Mouse (Mus musculus) CH12.LX (cell line): ENCODE measurements around the gene Fut1.

Source experiments
- CTCF ChIP-seq, 2 experiments: IDR thresholded peaks in 1 of 2; conservative IDR thresholded peaks in 1 of 2; 2 replicates each; pipeline ENCODE4 v1.5.1; 2011 to 2012; ENCODE audit warnings: low read depth in 2 of 2, low read length in 2 of 2, improper control_type of control experiment in 1 of 2, inconsistent platforms in 1 of 2, mild to moderate bottlenecking in 1 of 2, moderate library complexity in 1 of 2
- ELF1 ChIP-seq: IDR thresholded peaks from 2 replicates; pipeline ENCODE4 v1.6.1; 2014; ENCODE audit warnings: low read depth, mild to moderate bottlenecking, inconsistent platforms, low read length, improper control_type of control experiment
- EP300 ChIP-seq: IDR thresholded peaks from 2 replicates; pipeline ENCODE4 v1.6.1; 2011; ENCODE audit warnings: low read length, improper control_type of control experiment
- HCFC1 ChIP-seq: IDR thresholded peaks from 2 replicates; pipeline ENCODE4 v1.6.1; 2012; ENCODE audit warnings: low read depth, mild to moderate bottlenecking, inconsistent platforms, low read length, improper control_type of control experiment
- MEF2A ChIP-seq: IDR thresholded peaks from 2 replicates; pipeline ENCODE4 v1.6.1; 2014; ENCODE audit warnings: low read depth, mild to moderate bottlenecking, inconsistent platforms, low read length, improper control_type of control experiment, borderline replicate concordance
- MYC ChIP-seq: IDR thresholded peaks from 2 replicates; pipeline ENCODE4 v1.6.1; 2011; ENCODE audit warnings: low read depth, mild to moderate bottlenecking, improper control_type of control experiment, low read length
- POLR2AphosphoS2 ChIP-seq: IDR thresholded peaks from 2 replicates; pipeline ENCODE4 v1.6.1; 2011; ENCODE audit warnings: low read depth, low read length, improper control_type of control experiment
- USF2 ChIP-seq: conservative IDR thresholded peaks from 2 replicates; pipeline ENCODE4 v1.6.1; 2011; ENCODE audit warnings: low read depth, low read length, improper control_type of control experiment
- ZKSCAN1 ChIP-seq: IDR thresholded peaks from 2 replicates; pipeline ENCODE4 v1.6.1; 2012; ENCODE audit warnings: low read depth, inconsistent platforms, low read length, improper control_type of control experiment, borderline replicate concordance
- ZMIZ1 ChIP-seq: IDR thresholded peaks from 2 replicates; pipeline ENCODE4 v1.6.1; 2012; ENCODE audit warnings: low read depth, mild to moderate bottlenecking, inconsistent platforms, low read length, improper control_type of control experiment

GRCm38 (mm10) chr7:45567780-45568516 is 49.1 kb upstream of the Fut1 start:
- no peak for TF ChIP-seq CTCF (conservative IDR thresholded peaks at IDR 0.05 in 1 of 2, IDR thresholded peaks at IDR 0.05 in 1 of 2; ENCODE audit: low read depth in 2 of 2, low read length in 2 of 2)
- peak; percentile 22; the same call in 1 of the 2 replicates for TF ChIP-seq ZMIZ1
- no peak for TF ChIP-seq ZKSCAN1
- TF ChIP-seq USF2 = no peak
- TF ChIP-seq HCFC1 = peak; percentile 48
- no peak for TF ChIP-seq MEF2A
- TF ChIP-seq MYC = no peak; the same call in 1 of the 2 replicates
- TF ChIP-seq ELF1 = 0 out of 2 replicates have a peak, but pooled peaks have one; percentile 44
- TF ChIP-seq EP300 = no peak
- no peak for TF ChIP-seq POLR2AphosphoS2
